8 mouse cellular contexts compared by ENCODE assay signal in the genomic region with DNA sequence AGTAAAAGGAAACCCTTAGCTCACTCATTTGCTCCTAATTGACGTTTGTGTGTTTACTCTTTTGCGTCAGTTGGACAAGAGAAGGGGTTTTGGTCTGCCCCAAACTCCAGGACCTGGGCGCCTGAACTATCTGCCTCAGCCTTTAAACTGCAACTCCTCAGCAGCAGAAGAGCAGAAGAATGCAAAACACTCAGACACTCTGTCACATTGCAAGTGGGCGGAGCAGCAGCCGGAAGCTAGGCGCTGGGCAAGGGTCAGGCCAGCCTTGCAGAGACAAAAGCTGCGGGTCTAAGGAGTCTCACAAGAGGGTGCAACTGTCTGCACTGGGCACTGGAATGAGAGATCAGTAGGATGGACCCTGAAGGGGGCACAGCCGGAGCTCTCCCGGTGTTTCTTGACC. TPM values are rescaled to one million over a fixed set of nuclear protein-coding genes. Genes with fewer than 3 reads are reported as not detected.
A peak's percentile ranks its signal among the peaks of the same experiment; 100 is the strongest.
DNase-seq lines count a peak whose midpoint lies in the region; ATAC-seq lines count a peak whose summit lies in the region.

No protein-coding gene starts in this region.

- no peaks in the 10 kb centered on the region for H3K36me3 ChIP-seq in midbrain, embryonic 11.5 days (ENCODE audit: control insufficient read depth, insufficient read depth, low read length)
- no peaks in the 10 kb centered on the region for H3K36me3 ChIP-seq in midbrain, embryonic 13.5 days
- H3K36me3 ChIP-seq in embryonic facial prominence, embryonic 11.5 days (replicated peaks; ENCODE audit: control insufficient read depth, insufficient read depth, low read depth, low read length): no peaks in the 10 kb centered on the region
- H3K36me3 ChIP-seq in limb, embryonic 10.5 days: no peaks in the 10 kb centered on the region

- H3K4me1 ChIP-seq in midbrain, embryonic 11.5 days (ENCODE audit: control insufficient read depth, insufficient read depth, low read length): peaks cover 19% of the 10 kb centered on the region
- H3K4me1 ChIP-seq in midbrain, embryonic 13.5 days (replicated peaks): peaks cover 27% of the 10 kb centered on the region
- H3K4me1 ChIP-seq in embryonic facial prominence, embryonic 11.5 days (ENCODE audit: control insufficient read depth, insufficient read depth, low read length): peaks cover 6% of the 10 kb centered on the region; the same call in 1 of the 2 replicates
- peaks cover 29% of the 10 kb centered on the region for H3K4me1 ChIP-seq in limb, embryonic 10.5 days

- 0 out of 2 replicates have a peak overlapping the region, but pooled peaks have one; percentile 33 for H3K9ac ChIP-seq in midbrain, embryonic 11.5 days (ENCODE audit: low read length)
- no peak overlapping the region for H3K9ac ChIP-seq in midbrain, embryonic 13.5 days (replicated peaks)
- no peak overlapping the region for H3K9ac ChIP-seq in embryonic facial prominence, embryonic 11.5 days (replicated peaks; ENCODE audit: low read length)

- no peak overlapping the region for H3K4me3 ChIP-seq in midbrain, embryonic 11.5 days (ENCODE audit: low read depth, low read length)
- H3K4me3 ChIP-seq in midbrain, embryonic 13.5 days (replicated peaks): no peak overlapping the region
- no peak overlapping the region for H3K4me3 ChIP-seq in embryonic facial prominence, embryonic 11.5 days (ENCODE audit: low read depth, low read length)
- 0 out of 2 replicates have a peak overlapping the region, but pooled peaks have one; percentile 7 for H3K4me3 ChIP-seq in limb, embryonic 10.5 days

- ATAC-seq in midbrain, embryonic 11.5 days (ENCODE audit: low FRiP score): no peak
- no peak for ATAC-seq in midbrain, embryonic 13.5 days
- no peak for ATAC-seq in embryonic facial prominence, embryonic 11.5 days (replicated peaks; ENCODE audit: insufficient number of reproducible peaks, low FRiP score, low TSS enrichment, low read depth)
- no peak for ATAC-seq in activated CD4-positive, CD25-positive, alpha-beta regulatory T cell, adult 4 months

- no peaks in the 10 kb centered on the region for H3K9me3 ChIP-seq in midbrain, embryonic 11.5 days (ENCODE audit: control insufficient read depth, low read length)
- no peaks in the 10 kb centered on the region for H3K9me3 ChIP-seq in midbrain, embryonic 13.5 days
- no peaks in the 10 kb centered on the region for H3K9me3 ChIP-seq in embryonic facial prominence, embryonic 11.5 days (replicated peaks; ENCODE audit: control insufficient read depth, low read length)
- no peaks in the 10 kb centered on the region for H3K9me3 ChIP-seq in limb, embryonic 10.5 days (replicated peaks)

- no peaks in the 10 kb centered on the region for H3K27me3 ChIP-seq in midbrain, embryonic 11.5 days (ENCODE audit: control insufficient read depth, insufficient read depth, low read length)
- H3K27me3 ChIP-seq in midbrain, embryonic 13.5 days: peaks cover 2% of the 10 kb centered on the region; the same call in 1 of the 2 replicates
- H3K27me3 ChIP-seq in embryonic facial prominence, embryonic 11.5 days (ENCODE audit: control insufficient read depth, insufficient read depth, low read length): peaks cover 5% of the 10 kb centered on the region; the same call in 1 of the 2 replicates
- H3K27me3 ChIP-seq in limb, embryonic 10.5 days (ENCODE audit: low read depth, poor library complexity, severe bottlenecking): peaks cover 40% of the 10 kb centered on the region

- no peak overlapping the region for H3K27ac ChIP-seq in midbrain, embryonic 11.5 days (ENCODE audit: low read depth, low read length)
- no peak overlapping the region for H3K27ac ChIP-seq in midbrain, embryonic 13.5 days
- H3K27ac ChIP-seq in embryonic facial prominence, embryonic 11.5 days (replicated peaks; ENCODE audit: low read depth, low read length): no peak overlapping the region
- H3K27ac ChIP-seq in limb, embryonic 10.5 days: no peak overlapping the region

- peak overlapping the region; percentile 14; the same call in 1 of the 2 replicates for H3K4me2 ChIP-seq in midbrain, embryonic 11.5 days
- H3K4me2 ChIP-seq in midbrain, embryonic 13.5 days (replicated peaks): no peak overlapping the region
- peak overlapping the region; percentile 27; the same call in 1 of the 2 replicates for H3K4me2 ChIP-seq in embryonic facial prominence, embryonic 11.5 days (ENCODE audit: low read depth, low read length)

- WGBS in midbrain, embryonic 11.5 days: 19% methylated on average over 9 of the region's 9 CpGs
- 19% methylated on average over 9 of the region's 9 CpGs for WGBS in midbrain, embryonic 13.5 days
- WGBS in embryonic facial prominence, embryonic 11.5 days: 8% methylated on average over 9 of the region's 9 CpGs
- 12% methylated on average over 9 of the region's 9 CpGs for WGBS in limb, embryonic 10.5 days

- DNase-seq in midbrain, embryonic 11.5 days (ENCODE audit: low spot score, missing footprints): no peak
- DNase-seq in embryonic facial prominence, embryonic 11.5 days (ENCODE audit: low spot score): peak; percentile 49
- DNase-seq in limb, embryonic 10.5 days (ENCODE audit: low spot score): peak; percentile 49
- peak; percentile 47 for DNase-seq in neural tube, embryonic 10.5 days (ENCODE audit: extremely low spot score, low spot score)
- no peak for DNase-seq in layer of hippocampus, adult 11-12 months (ENCODE audit: low spot score)
- no peak for DNase-seq in spleen, postnatal 14 days (ENCODE audit: low spot score in 2 of 2)

RNA-seq across cellular contexts. Expression of gene Plekha7, which starts 1.3 kb away (rescaled TPM):
- polyA plus RNA-seq in midbrain, embryonic 11.5 days (2014; fragmentation: Nextera tagmentation; extraction: Ambion mirVana): 10.4 and 10.5 TPM in 2 replicates
- polyA plus RNA-seq in midbrain, embryonic 13.5 days (2015; fragmentation: Nextera tagmentation; extraction: Ambion mirVana): 7.5 and 10.1 TPM in 2 replicates
- 3.6 and 5.8 TPM in 2 replicates for polyA plus RNA-seq in embryonic facial prominence, embryonic 11.5 days (2014; fragmentation: Nextera tagmentation; extraction: Ambion mirVana)
- 5.8 and 6.9 TPM in 2 replicates for polyA plus RNA-seq in limb, embryonic 10.5 days (2016; fragmentation: Nextera tagmentation; extraction: Ambion mirVana)
- polyA plus RNA-seq in activated CD4-positive, CD25-positive, alpha-beta regulatory T cell, adult 4 months (2017; shearing (Covaris generic)): 10 to 100 TPM in 1 of 2 experiments, 1 to 10 TPM in 1; 4.3 to 11.3 TPM

RNA-seq across cellular contexts. Expression of gene Rps13, which starts 24.5 kb away (rescaled TPM):
- polyA plus RNA-seq in midbrain, embryonic 11.5 days (2014; fragmentation: Nextera tagmentation; extraction: Ambion mirVana): 765 and 766 TPM in 2 replicates
- 578 and 624 TPM in 2 replicates for polyA plus RNA-seq in midbrain, embryonic 13.5 days (2015; fragmentation: Nextera tagmentation; extraction: Ambion mirVana)
- 785 and 880 TPM in 2 replicates for polyA plus RNA-seq in embryonic facial prominence, embryonic 11.5 days (2014; fragmentation: Nextera tagmentation; extraction: Ambion mirVana)
- 840 and 992 TPM in 2 replicates for polyA plus RNA-seq in limb, embryonic 10.5 days (2016; fragmentation: Nextera tagmentation; extraction: Ambion mirVana)
- 1,000 to 10,000 TPM in 1 of 2 experiments, 100 to 1,000 TPM in 1; 821 to 1,081 TPM for polyA plus RNA-seq in activated CD4-positive, CD25-positive, alpha-beta regulatory T cell, adult 4 months (2017; shearing (Covaris generic))

Comparison
In these comparisons a context has a peak if more than half of its experiments do, and no peak if none do; other contexts are left out.
1. DNase-seq: peak in embryonic facial prominence, embryonic 11.5 days (single experiment), limb, embryonic 10.5 days (single experiment) and neural tube, embryonic 10.5 days (single experiment); none in midbrain, embryonic 11.5 days (single experiment), layer of hippocampus, adult 11-12 months (single experiment) and spleen, postnatal 14 days (0 of 2).